Mouse (Mus musculus) hindbrain, embryonic 12.5 days (tissue): ENCODE data around the gene Serpina12. TPM values are rescaled to one million over a fixed set of nuclear protein-coding genes. Genes with fewer than 3 reads are reported as not detected.

Experiments used
- ATAC-seq: fragments of 200-750 bp; cut with Nextera tagmentation; 2 replicates; pipeline ENCODE4 v1.8.0; 2017; ENCODE audit warnings: moderate TSS enrichment; ENCODE audit not compliant: low FRiP score
- H3K27ac ChIP-seq: fragments of 300-500 bp; sonication (generic); 2 replicates; pipeline ENCODE4 v1.5.1; 2016; ENCODE audit warnings: mild to moderate bottlenecking
- H3K27me3 ChIP-seq: fragments of 300-500 bp; sonication (generic); 2 replicates; pipeline ENCODE4 v1.6.1; 2016; ENCODE audit warnings: mild to moderate bottlenecking
- H3K36me3 ChIP-seq: fragments of 300-500 bp; sonication (generic); 2 replicates; pipeline ENCODE4 v1.6.1; 2016; ENCODE audit warnings: mild to moderate bottlenecking
- H3K4me1 ChIP-seq: fragments of 300-500 bp; sonication (generic); 2 replicates; pipeline ENCODE4 v1.6.1; 2016
- H3K4me2 ChIP-seq: fragments of 300-500 bp; sonication (generic); replicated peaks from 2 replicates; pipeline ENCODE4 v1.6.1; 2016; ENCODE audit warnings: mild to moderate bottlenecking
- H3K4me3 ChIP-seq: fragments of 300-500 bp; sonication (generic); 2 replicates; pipeline ENCODE4 v1.5.1; 2016; ENCODE audit warnings: mild to moderate bottlenecking
- H3K9ac ChIP-seq: fragments of 300-500 bp; sonication (generic); 2 replicates; pipeline ENCODE4 v1.6.1; 2016; ENCODE audit warnings: mild to moderate bottlenecking, moderate library complexity
- H3K9me3 ChIP-seq: fragments of 300-500 bp; sonication (generic); replicated peaks from 2 replicates; pipeline ENCODE4 v1.6.1; 2016; ENCODE audit warnings: mild to moderate bottlenecking
- WGBS: fragments of 180-500 bp; shearing (Covaris S2); methylation state at CpG from one replicate; pipeline ENCODE4 v1.1.7; 2016; 5-methylcytosine and 5-hydroxymethylcytosine counted together
- polyA plus RNA-seq: library from polyadenylated mRNA; unstranded; fragments of >200 nt; fragmentation: Nextera tagmentation; extraction: Ambion mirVana; gene quantifications from 2 replicates; pipeline ENCODE4 v1.2.1, GENCODE M21; 2016

Gene Serpina12
- polyA plus RNA-seq, 1 experiment from 2014 or later: not detected

GRCm38 (mm10) chr12:104057050-104057449 lies 12.8 kb upstream of the Serpina12 start:
- H3K4me2 ChIP-seq: no peak overlapping the region
- 70% methylated on average over 4 of the region's 4 CpGs for WGBS
- H3K9ac ChIP-seq: no peak overlapping the region
- H3K27me3 ChIP-seq: no peaks in the 10 kb centered on the region
- no peak for ATAC-seq
- H3K4me3 ChIP-seq: no peak overlapping the region
- no peak overlapping the region for H3K27ac ChIP-seq
- H3K9me3 ChIP-seq: no peaks in the 10 kb centered on the region
- no peaks in the 10 kb centered on the region for H3K4me1 ChIP-seq
- H3K36me3 ChIP-seq: no peaks in the 10 kb centered on the region

GRCm38 (mm10) chr12:104055755-104056154 lies 11.5 kb upstream of the Serpina12 start:
- Histone ChIP-seq H3K9ac (no peak overlapping the region), H3K9me3 (no peaks in the 10 kb centered on the region), H3K27me3 (no peaks in the 10 kb centered on the region), H3K4me2 (no peak overlapping the region), H3K4me3 (no peak overlapping the region), H3K27ac (no peak overlapping the region), H3K4me1 (no peaks in the 10 kb centered on the region), H3K36me3 (no peaks in the 10 kb centered on the region)
- 84% methylated on average over 8 of the region's 8 CpGs for WGBS
- ATAC-seq: no peak

- H3K36me3 ChIP-seq: no peaks in the 10 kb centered on the region
- H3K9me3 ChIP-seq: no peaks in the 10 kb centered on the region
- H3K4me1 ChIP-seq: no peaks in the 10 kb centered on the region
- no peak for ATAC-seq
- H3K4me3 ChIP-seq: no peak overlapping the region
- WGBS: 73% methylated on average over 1 of the region's 1 CpGs
- H3K27ac ChIP-seq: no peak overlapping the region
- no peak overlapping the region for H3K9ac ChIP-seq
- no peak overlapping the region for H3K4me2 ChIP-seq
- no peaks in the 10 kb centered on the region for H3K27me3 ChIP-seq
Observed at GRCm38 (mm10) chr12:104053995-104054394, 9.8 kb upstream of the Serpina12 start.

- WGBS: 83% methylated on average over 8 of the region's 8 CpGs
- no peaks in the 10 kb centered on the region for H3K4me1 ChIP-seq
- no peak overlapping the region for H3K4me2 ChIP-seq
- no peak overlapping the region for H3K27ac ChIP-seq
- H3K36me3 ChIP-seq: no peaks in the 10 kb centered on the region
- H3K4me3 ChIP-seq: no peak overlapping the region
- H3K27me3 ChIP-seq: no peaks in the 10 kb centered on the region
- no peaks in the 10 kb centered on the region for H3K9me3 ChIP-seq
- ATAC-seq: no peak
- H3K9ac ChIP-seq: no peak overlapping the region
Observed at GRCm38 (mm10) chr12:104045713-104046112, 1.5 kb upstream of the Serpina12 start.

GRCm38 (mm10) chr12:104042753-104043152 lies 1.5 kb downstream of the Serpina12 start:
- H3K4me2 ChIP-seq: no peak overlapping the region
- H3K4me3 ChIP-seq: no peak overlapping the region
- 92% methylated on average over 2 of the region's 2 CpGs for WGBS
- no peaks in the 10 kb centered on the region for H3K27me3 ChIP-seq
- no peak overlapping the region for H3K9ac ChIP-seq
- ATAC-seq: no peak
- H3K27ac ChIP-seq: no peak overlapping the region
- no peaks in the 10 kb centered on the region for H3K4me1 ChIP-seq
- H3K9me3 ChIP-seq: no peaks in the 10 kb centered on the region
- no peaks in the 10 kb centered on the region for H3K36me3 ChIP-seq

- Histone ChIP-seq H3K4me3 (no peak overlapping the region), H3K27ac (no peak overlapping the region), H3K36me3 (no peaks in the 10 kb centered on the region), H3K9ac (no peak overlapping the region), H3K9me3 (no peaks in the 10 kb centered on the region), H3K4me2 (no peak overlapping the region), H3K27me3 (no peaks in the 10 kb centered on the region), H3K4me1 (no peaks in the 10 kb centered on the region)
- no peak for ATAC-seq
- WGBS: 57% methylated on average over 6 of the region's 6 CpGs
Observed at GRCm38 (mm10) chr12:104041401-104041800, 2.8 kb downstream of the Serpina12 start.

DNA sequence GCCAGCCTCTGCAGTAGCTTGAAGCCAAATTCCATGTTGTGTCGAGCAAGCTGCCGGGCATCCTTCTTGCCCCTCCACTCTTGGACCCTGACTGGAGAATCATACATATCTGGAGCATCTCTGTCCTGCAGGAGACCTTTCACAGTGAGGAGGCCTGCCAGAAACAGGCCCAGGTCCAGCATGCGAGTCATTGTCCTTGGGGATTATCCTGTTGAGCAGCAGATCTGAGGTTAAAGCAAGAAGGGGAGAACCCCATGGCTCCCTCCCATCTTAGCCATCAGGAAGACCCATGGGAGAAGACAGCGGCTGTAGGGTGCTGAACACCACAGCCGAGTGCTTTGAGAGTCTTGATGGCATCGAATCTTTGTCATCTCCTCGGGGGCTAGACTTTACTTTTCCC lies 6.1 kb downstream of the Serpina12 start:
- no peaks in the 10 kb centered on the region for H3K36me3 ChIP-seq
- H3K4me1 ChIP-seq: no peaks in the 10 kb centered on the region
- H3K27me3 ChIP-seq: no peaks in the 10 kb centered on the region
- H3K4me2 ChIP-seq: no peak overlapping the region
- H3K9me3 ChIP-seq: no peaks in the 10 kb centered on the region
- no peak overlapping the region for H3K27ac ChIP-seq
- H3K9ac ChIP-seq: no peak overlapping the region
- 91% methylated on average over 7 of the region's 7 CpGs for WGBS
- no peak for ATAC-seq
- H3K4me3 ChIP-seq: no peak overlapping the region

DNA sequence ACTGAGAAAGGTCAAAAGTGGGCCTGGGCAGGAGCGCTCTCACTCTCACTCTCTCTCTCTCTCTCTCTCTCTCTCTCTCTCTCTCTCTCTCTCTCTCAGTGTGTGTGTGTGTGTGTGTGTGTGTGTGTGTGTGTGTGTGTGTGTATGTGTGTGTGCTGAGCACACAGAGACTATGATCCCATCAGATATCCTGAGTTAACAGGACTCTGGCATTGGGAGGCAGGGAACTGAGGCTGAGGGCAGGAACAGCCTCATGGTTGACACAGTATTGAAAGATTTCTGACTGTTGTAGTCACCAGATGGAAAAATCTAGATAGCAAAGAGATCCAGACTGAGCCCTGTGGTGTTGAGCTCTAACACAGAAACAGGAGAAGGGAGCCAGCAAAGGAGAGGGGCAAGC lies 10.5 kb downstream of the Serpina12 start:
- Histone ChIP-seq H3K27ac (no peak overlapping the region), H3K9ac (no peak overlapping the region), H3K4me3 (no peak overlapping the region), H3K27me3 (no peaks in the 10 kb centered on the region), H3K36me3 (no peaks in the 10 kb centered on the region), H3K4me2 (no peak overlapping the region), H3K4me1 (no peaks in the 10 kb centered on the region), H3K9me3 (no peaks in the 10 kb centered on the region)
- ATAC-seq: no peak
- 80% methylated on average over 1 of the region's 1 CpGs for WGBS

DNA sequence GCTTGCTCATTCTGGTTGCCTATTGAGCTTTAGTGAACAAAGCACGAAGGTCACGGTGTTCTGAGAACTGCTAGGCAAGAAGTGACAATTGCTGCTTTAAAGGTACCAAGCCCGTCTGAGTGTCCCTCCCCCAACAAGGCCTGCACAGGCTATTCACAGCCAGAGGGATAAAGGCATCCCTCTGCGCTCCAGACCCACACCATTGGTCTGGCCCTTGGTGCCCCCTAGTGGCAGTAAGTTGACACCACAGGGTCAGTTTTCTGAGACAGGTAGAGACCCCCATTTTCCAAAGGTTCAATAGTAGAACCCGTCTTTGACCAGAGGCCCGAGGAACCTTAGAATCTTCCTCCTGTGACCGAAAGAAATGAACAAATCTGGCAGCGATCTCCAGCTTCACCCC lies 14.3 kb downstream of the Serpina12 start:
- 47% methylated on average over 8 of the region's 8 CpGs for WGBS
- H3K27ac ChIP-seq: no peak overlapping the region
- H3K9ac ChIP-seq: no peak overlapping the region
- no peak overlapping the region for H3K4me3 ChIP-seq
- no peak overlapping the region for H3K4me2 ChIP-seq
- no peaks in the 10 kb centered on the region for H3K9me3 ChIP-seq
- H3K36me3 ChIP-seq: no peaks in the 10 kb centered on the region
- H3K27me3 ChIP-seq: no peaks in the 10 kb centered on the region
- no peaks in the 10 kb centered on the region for H3K4me1 ChIP-seq
- ATAC-seq: no peak

GRCm38 (mm10) chr12:104015280-104015679 lies 29.0 kb downstream of the Serpina12 start:
- Histone ChIP-seq H3K4me1 (no peaks in the 10 kb centered on the region), H3K27ac (no peak overlapping the region), H3K4me2 (no peak overlapping the region), H3K9me3 (no peaks in the 10 kb centered on the region), H3K4me3 (no peak overlapping the region), H3K9ac (no peak overlapping the region), H3K36me3 (no peaks in the 10 kb centered on the region), H3K27me3 (no peaks in the 10 kb centered on the region)
- 86% methylated on average over 3 of the region's 3 CpGs for WGBS
- no peak for ATAC-seq

GRCm38 (mm10) chr12:104013620-104014019 lies 30.6 kb downstream of the Serpina12 start, which contains the start of gene Serpina9:
TSS of gene Serpina9 (minus strand) at chr12:104013755.
- ATAC-seq: no peak
- no peaks in the 10 kb centered on the region for H3K27me3 ChIP-seq
- WGBS: 91% methylated on average over 6 of the region's 6 CpGs

DNA sequence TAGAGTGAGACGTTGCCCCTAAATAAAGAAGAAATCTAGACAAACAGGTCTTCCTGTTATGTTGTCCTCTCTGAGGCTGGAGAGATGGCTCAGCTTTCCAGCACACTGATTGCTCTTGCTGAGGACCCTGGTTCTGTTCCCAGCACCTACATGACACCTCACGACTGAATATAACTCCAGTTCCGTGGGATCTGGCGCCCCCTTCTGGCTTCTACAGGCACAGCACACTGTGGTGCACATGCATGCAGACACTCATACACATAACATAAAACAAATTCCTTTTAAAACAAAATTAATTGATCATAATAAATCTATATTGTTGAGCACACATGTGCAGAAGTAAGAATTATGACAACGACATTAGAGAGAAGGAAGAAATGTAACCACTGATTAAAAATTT lies 39.6 kb downstream of the Serpina12 start:
- H3K36me3 ChIP-seq: no peaks in the 10 kb centered on the region
- no peak overlapping the region for H3K27ac ChIP-seq
- H3K9ac ChIP-seq: no peak overlapping the region
- no peaks in the 10 kb centered on the region for H3K27me3 ChIP-seq
- H3K4me1 ChIP-seq: no peaks in the 10 kb centered on the region; the same call in 1 of the 2 replicates
- no peak for ATAC-seq
- no peak overlapping the region for H3K4me3 ChIP-seq
- WGBS: 83% methylated on average over 5 of the region's 5 CpGs
- H3K4me2 ChIP-seq: no peak overlapping the region
- peaks cover 6% of the 10 kb centered on the region for H3K9me3 ChIP-seq

More at GRCm38 (mm10) chr12:104013620-104014019, 30.6 kb downstream of the Serpina12 start, which contains the start of gene Serpina9:
- Histone ChIP-seq H3K4me1 (no peaks in the 10 kb centered on the region), H3K4me3 (no peak within 1 kb of the TSS), H3K27ac (no peak within 1 kb of the TSS), H3K4me2 (no peak within 1 kb of the TSS), H3K9me3 (no peaks in the 10 kb centered on the region), H3K9ac (no peak within 1 kb of the TSS), H3K36me3 (no peaks in the 10 kb centered on the region)

- Histone ChIP-seq H3K9ac (no peak overlapping the region), H3K27me3 (no peaks in the 10 kb centered on the region), H3K4me3 (no peak overlapping the region), H3K4me1 (no peaks in the 10 kb centered on the region; the same call in 1 of the 2 replicates), H3K36me3 (no peaks in the 10 kb centered on the region), H3K4me2 (no peak overlapping the region), H3K27ac (no peak overlapping the region), H3K9me3 (peaks cover 6% of the 10 kb centered on the region)
- no peak for ATAC-seq
- 76% methylated on average over 4 of the region's 4 CpGs for WGBS
Observed at GRCm38 (mm10) chr12:104003238-104003612, 41.0 kb downstream of the Serpina12 start.
